Mouse (Mus musculus): ENCODE data around the gene Psrc1.

The Psrc1 gene

DNA sequence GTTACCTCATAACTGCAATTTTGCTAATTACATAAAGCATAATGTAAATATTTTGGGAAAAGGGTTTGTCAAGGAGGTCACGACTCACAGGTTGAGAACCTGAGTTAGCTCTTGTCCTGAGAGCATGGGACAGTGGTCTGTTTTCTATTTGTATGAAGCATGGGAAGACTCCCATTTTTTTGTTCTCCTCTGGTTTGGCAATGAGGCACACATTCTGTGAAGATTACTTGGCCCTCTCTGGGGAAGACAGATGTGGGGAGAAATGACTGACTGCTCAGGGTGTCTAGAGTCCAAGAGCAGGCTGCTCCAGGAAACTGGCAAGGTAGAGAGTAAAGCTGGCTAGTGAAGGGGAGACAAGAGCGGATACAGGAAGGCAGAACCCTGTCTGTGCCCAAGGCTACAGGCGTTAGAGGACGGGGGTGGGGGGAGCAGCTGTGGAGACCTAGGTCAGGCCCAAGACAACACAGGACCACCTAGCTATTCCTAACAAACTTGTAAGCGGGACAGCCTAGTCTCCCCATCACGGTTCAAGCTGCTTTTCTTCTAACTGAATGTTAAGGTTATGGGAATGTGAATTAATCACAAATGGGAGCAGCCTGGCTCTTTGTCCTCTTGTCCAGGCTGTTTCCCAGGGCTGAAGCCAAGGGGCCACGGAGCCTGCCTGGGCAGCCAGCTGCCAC is 41.4 kb downstream of the Psrc1 start:
- DNase-seq = no peak

DNA sequence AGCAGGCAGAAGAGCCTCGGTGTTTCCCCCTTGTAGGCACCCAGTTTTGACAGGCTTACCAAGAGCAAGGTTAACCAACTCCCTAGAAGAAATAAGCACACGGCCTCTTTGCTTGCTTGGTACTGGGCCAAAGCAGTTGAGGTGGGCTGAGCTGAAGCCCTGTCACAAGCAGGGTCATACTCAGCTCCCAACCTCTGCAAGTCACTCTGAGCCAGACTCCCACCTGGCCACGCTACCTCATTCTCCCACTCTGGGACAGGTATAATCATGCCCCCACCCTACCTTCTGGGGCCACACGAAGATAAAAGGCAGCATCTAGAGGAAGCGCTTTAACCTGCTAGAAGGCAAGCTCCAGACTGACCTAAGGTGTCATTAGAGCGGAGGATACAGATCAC is 42.0 kb downstream of the Psrc1 start:
- DNase-seq = no peak

DNA sequence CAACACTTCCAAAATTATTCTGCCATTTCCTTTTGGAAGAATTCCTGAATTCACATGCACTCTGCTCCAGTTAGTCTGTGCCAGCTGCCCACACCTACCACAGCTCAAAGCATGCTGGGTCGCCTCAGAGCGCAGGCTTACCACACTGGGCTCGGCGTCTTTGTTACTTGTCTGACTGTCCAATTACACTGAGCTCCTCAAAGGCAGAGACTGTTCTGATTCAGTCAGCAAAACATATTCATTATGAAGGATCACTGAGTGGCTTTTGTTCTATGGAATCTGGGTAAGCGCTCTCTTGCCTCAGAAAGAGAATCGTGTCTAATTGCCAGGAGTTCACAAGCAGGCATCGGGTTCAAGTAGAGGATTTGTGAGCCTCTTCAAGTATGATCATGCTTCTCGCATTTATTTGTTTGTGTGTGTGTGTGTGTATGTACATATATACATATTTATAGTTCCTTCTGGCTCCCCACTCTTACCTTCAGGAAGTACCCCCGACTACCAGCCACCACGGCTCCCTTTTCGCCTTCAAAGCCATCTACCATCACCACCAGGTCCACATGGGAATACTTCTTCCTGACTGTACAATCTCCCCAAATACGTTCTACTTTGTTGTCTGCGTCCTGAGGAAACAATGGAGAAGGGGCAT is 49.0 kb downstream of the Psrc1 start:
- DNase-seq = no peak

DNA sequence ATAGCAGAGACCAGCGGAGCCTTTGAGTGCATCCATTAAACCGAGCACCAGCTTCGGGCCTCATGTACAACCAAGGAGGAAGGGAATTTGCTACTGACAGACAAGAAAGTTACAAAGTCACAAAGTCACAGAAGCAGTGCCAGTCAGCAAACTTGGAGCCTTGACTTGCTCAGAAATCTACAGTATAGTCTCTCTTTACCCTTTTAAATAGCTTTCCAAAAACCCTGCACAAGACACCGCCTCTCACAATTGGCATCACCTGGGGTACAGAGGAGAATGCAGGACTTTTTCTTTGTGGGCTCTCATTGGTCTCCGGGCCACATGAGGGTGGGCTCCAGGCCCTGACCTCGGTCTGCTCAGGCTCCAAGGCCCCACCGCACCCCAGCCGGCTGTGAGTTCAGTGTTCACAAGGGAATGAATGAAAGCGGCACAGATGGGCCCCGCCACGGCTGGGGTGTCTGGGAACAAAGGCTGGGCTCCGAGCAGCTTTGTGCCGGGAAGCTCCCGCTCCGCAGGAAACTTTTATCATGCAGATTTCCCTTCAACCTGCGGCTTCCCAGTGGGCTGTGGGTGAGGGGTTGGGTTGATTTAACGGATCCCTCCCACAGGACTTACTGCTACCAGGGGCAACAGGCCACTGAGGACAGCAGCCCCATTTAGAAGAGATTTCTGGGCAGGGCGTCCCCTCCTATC is 49.7 kb downstream of the Psrc1 start:
- DNase-seq = no peak

DNA sequence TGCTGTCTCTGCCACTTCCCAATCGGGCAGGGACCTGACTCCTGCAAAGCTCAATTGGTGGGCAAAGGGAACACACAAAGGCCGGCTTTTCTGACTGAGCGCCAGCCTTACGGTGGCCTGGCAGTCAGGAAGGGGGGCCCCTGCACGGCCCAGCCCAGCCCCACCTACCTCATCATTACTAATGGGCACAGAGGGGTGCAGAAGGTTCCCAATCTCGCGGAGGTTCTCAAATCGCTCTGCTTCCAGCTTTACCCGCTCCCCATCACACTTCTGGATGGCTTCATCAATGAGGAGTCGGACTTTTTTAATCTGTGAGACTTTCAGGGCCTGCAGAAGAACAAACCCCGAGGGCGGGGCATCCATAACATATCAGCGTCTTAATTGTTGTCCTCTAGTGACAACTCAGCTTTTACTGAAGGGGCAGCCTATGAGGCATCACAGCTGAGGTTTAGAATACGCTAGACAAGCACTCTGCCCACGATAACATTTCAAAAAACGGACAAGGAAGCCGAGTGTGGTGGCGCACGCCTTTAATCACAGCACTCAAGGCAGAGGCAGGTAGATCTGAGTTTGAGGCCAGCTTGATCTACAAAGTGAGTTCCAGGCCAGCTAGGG is 50.3 kb downstream of the Psrc1 start:
- no peak for DNase-seq

DNA sequence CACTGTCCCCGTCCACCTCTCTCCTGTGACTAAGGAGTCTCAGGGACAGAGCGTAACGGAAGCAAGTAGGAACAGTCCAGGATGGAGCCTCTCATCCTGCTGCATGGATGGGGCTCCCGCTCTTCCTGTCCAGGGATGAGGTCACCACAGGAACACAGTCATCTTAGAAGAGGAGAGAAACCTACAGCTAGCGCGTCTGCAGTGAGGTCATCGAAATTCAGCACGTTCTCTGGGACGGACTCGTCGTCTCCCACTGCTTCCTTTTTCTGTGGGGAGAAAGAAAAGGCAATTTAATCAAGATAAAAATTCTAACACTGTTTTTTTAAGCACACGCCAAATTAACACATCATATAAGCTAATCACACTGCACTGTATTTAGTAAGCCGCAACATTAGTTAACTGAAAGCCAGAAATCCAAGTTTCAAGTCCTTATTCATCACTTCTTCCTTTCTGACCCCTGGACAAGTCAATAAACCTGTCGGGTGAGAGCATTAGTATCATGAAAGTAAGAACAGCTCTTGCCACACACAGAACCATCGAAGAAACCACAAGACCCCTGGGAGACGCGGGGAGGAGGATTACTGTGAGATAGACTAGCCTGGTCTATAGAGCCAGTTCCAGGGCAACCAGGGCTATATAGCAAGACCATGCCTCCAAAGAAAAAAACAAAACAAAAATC is 52.2 kb downstream of the Psrc1 start:
- no peak for DNase-seq

DNA sequence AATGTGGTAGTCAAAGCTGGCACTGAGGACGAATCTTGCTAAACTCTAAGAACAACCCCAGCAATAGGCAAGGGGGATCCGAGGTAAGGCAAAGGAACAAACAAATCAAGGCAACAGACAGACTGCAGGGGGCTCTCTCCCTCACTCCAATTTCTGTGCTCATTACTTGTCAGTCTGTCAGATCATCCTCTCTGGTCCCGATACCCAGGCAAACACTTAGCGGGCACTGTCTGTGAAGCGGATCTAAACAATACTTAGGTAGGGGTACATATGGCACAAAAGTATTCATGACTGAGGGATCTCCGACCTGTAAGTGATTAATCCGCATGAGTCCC is 52.7 kb downstream of the Psrc1 start:
- no peak for DNase-seq

Data from cerebellum, adult 11-12 months (tissue).